Mouse (Mus musculus) T-cell, adult 66 days (primary cell): ENCODE data around the gene Gm49321. TPM values are rescaled to one million over a fixed set of nuclear protein-coding genes. Genes with fewer than 3 reads are reported as not detected.

ENCODE experiments used
- total RNA-seq, 2 experiments: library from RNA; stranded (reverse); gene quantifications; 3 replicates in 1 of 2; 4 replicates in 1 of 2; pipeline ENCODE4 v1.2.4; 2023

The Gm49321 gene
- 10 to 100 TPM in 1 of 2 experiments, 1 to 10 TPM in 1; 7.8 to 22.8 TPM for total RNA-seq

DNA sequence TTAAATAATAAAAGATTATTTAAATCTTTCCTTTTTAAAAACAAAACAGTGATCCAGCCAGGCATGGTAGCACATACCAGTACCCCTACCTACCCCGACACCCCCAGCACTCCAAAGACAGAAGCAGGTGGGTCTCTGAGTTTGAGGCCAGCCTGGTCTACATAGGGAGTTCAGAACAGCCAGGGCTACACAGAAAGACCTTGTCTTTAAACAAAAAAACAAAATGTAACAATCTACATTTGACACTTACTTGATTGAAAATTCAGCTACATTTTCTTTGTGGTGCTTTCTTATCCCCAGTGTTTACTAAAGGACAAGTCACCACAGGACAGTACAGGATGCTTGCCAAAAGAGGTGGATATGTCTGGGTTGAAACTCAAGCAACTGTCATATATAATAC, at the start of gene Gm49321:
TSS of gene Gm49321 (plus strand) at position 301 of the 400 bp plus-strand sequence.

DNA sequence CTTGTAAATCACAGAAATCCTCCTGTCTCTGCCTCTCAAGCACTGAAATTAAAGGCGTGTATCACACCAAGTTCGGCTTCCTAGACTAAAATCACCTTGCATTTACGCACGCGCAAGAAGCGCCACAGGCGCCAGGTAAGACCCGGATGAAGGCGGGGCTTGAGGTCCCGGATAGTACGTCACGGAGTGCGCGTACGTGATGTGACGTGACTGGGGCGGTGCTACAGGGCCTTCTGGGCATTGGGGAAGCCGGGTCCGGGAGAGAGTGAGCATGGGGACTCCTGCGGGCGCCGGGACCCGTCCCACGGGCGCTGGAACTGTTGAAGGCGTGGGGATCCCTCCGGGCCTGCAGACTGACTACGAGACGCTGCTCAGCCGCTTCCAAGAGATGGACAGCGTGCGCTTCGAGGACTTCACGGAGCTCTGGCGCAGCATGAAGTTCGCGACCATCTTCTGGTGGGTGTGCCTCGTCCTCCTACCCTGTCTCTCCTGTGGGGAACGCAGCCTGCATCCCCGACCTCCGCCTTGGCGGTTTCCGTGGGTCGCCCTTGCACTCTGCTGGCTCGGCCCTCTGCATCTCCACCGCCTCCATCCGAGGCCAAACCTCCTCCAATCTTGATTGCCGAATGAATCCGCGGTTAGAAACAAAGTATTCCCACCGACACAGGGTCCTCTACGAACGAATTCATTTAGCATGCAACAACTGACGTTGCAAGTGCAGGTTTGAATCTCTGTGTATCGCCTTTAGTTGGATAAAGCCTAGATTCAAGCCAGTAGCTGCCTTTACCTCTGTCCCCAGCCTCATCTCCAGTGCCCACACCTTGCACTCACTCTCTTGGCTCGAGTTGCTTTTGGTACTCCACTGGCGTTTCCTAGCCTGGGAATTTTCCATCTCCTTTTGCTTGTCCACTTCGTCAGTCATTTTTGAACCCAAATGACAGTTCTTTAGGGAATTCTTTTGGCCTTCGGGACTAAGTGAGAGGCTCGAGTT, 27.1 kb downstream of the Gm49321 start, which contains the start of gene Snapc1:
TSS of gene Snapc1 (plus strand) at position 191 of the 991 bp plus-strand sequence.

DNA sequence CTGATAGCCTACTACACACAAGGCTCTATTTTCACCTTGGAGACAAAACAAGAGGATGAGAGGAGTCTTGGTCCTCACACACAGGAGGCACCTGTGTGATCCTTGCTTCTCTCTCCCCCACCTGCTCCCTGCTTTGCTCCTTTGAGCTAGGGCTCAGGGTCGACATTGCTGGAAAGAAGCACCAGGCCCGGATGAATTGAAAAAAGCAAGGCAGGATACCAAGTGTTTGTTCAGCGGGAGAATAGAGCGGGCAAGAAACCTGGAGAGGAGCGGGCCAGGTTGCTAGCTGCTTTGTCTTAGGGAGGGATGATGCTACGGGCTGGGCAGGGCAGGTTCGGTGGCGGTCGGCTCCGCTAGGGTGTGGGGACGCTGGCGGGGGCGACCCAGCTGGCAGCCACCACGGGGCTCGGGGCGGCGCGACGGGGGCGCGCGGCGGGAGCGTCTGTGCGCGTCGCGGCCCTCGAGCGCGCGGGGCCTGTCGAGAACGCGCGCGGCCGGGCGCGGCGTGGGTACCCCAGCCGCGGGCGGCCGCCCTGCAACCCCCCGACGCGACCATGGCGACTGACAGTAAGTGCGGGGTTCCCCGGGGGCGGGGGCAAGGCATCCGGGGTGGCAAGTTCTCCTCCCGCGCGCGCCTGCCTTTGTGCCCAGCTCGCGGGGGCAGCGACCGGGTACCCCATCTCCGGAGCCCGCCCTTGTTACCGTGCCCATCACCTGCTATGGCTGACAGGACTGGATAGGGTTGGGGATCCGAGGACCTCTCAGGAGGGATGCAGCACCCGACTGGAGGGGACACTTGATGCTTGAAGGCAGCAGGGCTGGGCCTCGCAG, 60.1 kb downstream of the Gm49321 start, which contains the start of gene Syt16:
TSS of gene Syt16 (plus strand) at position 365 of the 831 bp plus-strand sequence.

Other genes starting within 250 kb of the Gm49321 start
- 100 to 1,000 TPM; 107 to 120 TPM for gene Hif1a, start 36.3 kb upstream of the Gm49321 start, total RNA-seq
- 10 to 100 TPM; 42.1 to 44.9 TPM for gene Snapc1, start 26.8 kb downstream of the Gm49321 start, total RNA-seq
- gene Syt16, start 60.0 kb downstream of the Gm49321 start, total RNA-seq: not detected